10 mouse cellular contexts compared by ENCODE assay signal in the genomic region with DNA sequence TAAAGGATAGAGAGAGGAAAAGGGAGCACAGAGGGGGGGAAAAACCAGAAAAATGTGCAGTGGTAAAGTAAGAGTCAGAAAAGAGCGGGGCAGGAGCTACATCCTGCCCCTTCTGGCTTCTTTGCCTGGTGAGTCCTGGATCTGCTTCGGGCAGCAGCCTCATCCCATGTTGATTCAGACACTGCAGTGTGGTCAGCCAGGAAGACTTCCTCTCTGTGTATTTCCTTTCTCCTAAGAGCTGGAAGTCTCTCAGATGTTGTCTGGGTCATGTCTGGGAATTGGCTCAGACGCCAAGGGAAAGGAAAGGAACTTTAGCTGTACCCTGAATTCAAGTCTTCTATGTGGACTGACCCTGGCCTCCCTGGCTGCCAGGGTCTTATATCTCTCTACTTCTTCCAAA.
"Had no signal": no experiment of that assay in that cellular context is flagged by ENCODE, and none has a peak within 500 bp of the region (broad histone marks: within the 10 kb centered on the region; RNA-seq: fewer than 3 reads in every experiment).

No protein-coding gene starts in this region.

- DNase-seq: kidney, postnatal 36 days; layer of hippocampus, adult 9-11 months; layer of hippocampus, postnatal 36 days; liver, embryonic 13.5 days; lung, adult 18-20 months; retina, postnatal 1 day; right cerebral cortex, postnatal 4 days; spleen, adult 18-20 months; thymus, adult 18-20 months; thymus, postnatal 14 days had no signal
